Mouse (Mus musculus) embryo, embryonic 9.5 days (tissue): Measurements from ENCODE around the gene Fam208a.
A peak's percentile ranks its signal among the peaks of the same experiment; 100 is the strongest.

ENCODE experiments used
- DNase-seq: peaks from one replicate; pipeline ENCODE4 v3.0.0-alpha.2; 2017; ENCODE audit errors: extremely low spot score

The Fam208a gene

DNA sequence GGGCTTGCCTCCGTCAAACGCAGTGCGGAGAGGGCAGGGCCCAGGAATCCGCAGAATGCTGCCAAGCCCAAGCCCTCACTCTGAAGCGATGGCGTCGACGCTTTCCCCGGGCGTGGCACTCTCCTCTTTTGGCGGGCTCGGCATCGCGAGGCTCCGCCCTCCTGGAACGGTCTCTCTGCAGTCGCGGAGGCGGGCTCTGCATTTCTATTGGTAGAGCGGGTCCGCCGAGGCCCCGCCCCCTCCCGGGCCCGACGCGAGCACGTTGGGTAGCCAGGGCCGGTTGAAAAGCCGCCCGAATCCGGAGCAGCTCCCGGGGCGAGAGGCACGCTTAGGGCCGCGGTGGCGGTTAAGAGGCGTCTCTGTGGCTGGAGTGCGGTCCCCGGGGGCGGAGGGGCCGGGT is at the start of gene Fam208a:
TSS of gene Fam208a (plus strand) at position 262 of the 400 bp plus-strand sequence.
- DNase-seq: peak; percentile 91

DNA sequence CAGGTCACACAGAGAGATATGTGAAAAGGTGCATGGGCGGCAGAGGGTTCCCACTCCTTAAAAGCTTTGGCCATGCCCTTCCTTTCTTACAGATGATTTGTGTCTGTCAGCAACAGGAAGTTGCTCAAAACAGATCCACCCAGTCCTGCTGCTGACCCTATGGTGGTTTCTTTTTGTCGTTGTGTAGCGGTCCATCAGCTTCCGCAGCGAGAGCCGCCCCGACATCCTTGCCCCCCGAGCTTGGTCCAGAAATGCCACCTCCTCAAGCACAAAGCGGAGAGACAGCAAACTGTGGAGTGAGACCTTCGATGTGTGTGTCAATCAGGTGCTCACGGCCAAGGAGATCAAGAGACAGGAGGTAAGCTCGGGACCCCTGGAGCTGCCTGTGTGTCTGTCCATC is 49.2 kb upstream of the Fam208a start:
- DNase-seq: no peak

DNA sequence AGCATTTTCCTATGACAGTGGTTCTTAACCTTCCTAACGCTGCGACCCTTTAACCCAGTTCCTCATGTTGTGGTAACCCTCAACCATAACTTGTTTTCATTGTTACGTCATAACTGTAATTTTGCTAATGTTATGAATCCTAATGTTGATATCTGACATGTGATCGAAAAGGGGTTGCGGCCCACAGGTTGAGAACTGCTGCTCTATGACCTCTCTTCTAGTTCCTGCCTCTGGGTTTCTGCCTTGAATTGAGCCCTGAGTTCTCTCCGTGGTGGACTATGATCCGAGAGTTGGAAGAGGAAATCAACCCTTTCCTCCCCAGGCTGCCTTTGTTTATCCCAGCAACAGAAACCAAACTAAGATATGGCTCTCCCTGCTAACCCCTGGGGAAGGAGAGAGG is 47.2 kb upstream of the Fam208a start:
- no peak for DNase-seq

DNA sequence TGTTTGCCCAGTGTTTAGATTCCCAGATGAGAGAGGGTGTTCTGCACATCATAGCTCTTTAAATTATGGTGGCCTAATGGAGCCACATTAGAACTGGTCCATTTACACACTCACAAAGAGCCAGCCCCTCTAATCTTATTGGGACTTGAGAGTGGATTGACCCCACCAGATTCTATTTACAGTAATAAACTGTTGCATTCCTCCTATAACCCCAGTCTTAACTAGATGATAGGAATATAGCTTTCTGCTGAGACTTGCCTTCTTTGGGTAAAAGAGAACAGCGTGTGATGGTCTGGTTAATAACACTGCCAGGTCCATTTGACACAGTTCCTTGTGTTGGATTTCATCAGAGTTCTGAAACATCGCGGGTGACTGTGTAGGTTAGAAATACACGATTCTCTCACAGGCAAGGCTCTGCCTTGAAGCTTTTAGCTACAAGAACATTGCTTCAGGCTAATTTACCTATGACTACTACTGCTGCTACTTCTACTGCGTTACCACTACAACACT is 45.3 kb upstream of the Fam208a start:
- no peak for DNase-seq

DNA sequence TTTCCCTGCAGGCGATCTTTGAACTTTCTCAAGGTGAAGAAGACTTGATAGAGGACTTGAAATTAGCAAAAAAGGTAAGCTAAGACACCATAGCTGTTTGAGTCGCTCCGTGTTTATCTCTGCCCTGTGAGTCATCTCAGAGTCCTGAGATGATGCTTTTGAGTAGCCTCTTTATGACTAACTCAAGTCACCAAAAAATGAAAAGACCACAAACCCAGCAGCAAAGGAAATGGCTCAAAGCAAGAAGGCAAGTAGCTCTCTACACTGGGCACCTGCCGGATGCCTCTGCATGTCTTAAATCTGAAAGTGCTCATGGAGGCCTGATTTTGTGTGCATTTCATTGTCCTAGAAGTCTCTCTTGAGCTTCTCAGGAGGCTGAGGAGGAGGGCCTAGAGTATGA is 44.5 kb upstream of the Fam208a start:
- DNase-seq: no peak

DNA sequence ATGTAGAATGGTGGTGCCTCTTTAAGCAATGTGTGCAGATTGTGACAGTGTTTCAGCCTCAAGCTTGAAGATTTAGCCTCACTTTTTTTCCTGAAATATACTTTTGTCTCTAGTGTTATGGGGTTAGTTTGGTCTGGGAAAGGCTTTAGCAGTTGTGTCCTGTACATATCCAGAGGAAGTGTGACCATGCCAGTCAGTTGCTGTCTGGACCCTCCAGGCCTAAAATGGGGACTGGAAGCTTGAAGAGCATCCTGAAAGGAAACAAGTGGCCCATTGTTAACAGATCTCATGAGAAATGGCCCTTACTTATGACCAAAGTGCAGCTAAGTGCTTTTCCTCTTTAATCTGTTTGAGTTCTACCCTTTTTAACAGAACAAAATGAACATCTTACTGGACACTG is 40.0 kb upstream of the Fam208a start:
- no peak for DNase-seq

DNA sequence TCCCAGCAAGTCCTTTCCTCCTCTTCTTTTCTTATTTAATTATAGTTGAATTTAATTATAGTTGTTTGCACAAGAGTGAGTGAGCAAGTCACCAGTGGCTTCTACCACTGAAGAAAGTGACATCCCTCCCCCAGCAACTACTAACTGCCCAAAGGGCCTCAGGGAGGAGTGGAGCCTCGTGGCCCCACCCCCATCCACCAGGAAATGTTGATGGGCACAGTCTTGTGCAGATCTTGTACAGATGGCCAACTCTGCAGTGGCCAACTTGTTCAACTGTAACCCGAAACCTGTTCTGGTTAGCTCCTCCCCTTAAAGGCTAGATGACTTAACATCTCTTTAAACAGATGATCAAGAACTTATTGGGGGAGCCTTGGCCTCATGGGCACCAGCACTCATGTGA is 38.9 kb upstream of the Fam208a start:
- DNase-seq: no peak

DNA sequence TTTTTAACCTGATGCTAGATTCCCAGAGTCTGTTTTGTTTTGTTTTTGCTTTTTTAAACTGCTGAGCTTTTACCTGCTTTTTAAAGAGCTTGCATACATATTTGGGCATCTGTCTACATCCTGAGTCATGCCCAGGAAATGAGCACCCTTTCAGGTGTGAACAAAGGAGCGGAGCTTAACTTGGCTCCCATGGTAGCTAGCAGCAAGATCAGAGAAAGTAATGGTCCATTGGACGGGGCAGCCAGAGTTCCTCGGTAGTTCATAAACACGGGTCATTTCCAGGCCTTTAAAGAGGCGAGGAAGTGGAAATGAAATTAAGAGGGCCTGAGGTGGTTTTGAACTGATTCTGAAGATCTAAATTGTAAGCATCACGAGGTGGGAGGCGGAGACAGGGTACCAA is 38.0 kb upstream of the Fam208a start:
- DNase-seq: no peak

DNA sequence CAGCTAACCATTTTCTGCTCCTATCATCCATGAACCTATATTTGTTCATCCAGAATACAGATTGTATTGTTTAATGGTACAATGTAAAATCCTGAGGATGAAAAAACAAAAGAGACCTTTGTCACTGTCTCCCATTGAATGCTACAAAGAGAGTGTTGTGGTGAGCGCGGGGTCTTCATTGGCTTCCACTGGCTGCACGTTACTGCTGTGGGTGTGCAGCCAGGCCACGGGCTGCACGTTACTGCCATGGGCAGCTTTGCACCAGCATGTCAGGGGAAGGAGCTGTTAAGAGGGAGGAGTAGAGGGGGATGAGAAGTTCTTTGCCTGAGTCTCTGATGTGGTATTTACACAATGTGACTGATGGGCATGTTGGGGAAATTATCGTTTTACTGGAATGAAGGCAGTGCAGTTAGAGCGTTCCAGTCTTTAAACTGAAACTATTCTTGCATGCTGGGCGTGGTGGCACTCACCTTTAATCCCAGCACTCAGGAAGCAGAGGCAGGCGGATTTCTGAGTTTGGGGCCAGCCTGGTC is 36.8 kb upstream of the Fam208a start:
- no peak for DNase-seq

DNA sequence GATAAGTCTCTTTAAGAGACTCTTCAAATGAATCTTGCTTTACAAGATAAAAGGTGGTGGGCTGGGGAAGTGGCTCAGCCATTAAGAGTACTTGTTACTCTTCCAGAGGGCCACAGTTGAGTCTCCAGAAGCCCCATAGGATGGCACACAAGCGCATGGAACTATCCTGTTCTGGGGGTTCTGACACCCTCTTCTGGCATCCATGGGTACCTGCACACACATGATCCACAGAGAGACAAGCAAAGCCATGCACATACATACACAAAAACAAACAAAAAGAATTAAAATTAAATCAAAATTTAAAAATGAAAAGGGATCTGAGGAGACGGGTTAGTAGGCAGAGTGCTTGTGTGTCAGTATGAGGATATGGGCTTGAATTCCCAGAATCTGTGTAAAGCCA is 36.0 kb upstream of the Fam208a start:
- DNase-seq: no peak

DNA sequence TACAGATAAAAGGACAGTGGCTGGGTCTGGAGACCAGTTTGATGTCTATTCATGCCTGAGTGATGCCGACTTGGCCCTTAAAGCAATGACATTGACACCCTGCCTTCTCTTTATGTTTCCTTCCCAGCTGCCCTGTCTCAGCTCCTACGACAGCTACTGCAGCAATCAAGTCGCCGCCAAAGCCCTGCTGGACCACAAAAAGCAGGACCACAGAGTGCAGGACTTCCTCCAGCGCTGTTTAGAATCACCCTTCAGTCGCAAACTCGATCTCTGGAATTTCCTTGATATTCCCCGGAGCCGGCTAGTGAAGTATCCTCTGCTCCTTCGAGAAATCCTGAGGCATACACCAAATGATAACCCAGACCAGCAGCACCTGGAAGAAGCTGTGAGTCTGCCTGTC is 34.8 kb upstream of the Fam208a start:
- no peak for DNase-seq

DNA sequence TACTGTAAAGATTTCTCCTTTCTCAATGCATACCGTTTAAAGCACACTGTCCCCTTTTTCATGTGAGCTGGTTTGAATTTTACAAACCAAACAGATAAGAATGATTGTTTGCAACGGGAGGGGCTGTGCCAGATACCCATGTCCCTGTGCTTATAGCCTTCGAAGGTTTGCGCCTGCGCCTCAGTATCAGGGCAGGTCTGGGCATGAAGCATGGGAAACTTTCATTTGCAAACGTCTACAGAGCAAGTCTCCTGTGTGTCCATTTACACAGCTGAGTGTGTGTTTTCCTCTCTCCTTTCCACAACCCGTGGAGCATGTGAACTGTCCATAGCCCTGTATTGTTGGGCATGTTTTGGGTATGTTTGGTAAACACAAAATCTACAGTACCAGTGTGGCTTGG is 32.2 kb upstream of the Fam208a start:
- DNase-seq: no peak

DNA sequence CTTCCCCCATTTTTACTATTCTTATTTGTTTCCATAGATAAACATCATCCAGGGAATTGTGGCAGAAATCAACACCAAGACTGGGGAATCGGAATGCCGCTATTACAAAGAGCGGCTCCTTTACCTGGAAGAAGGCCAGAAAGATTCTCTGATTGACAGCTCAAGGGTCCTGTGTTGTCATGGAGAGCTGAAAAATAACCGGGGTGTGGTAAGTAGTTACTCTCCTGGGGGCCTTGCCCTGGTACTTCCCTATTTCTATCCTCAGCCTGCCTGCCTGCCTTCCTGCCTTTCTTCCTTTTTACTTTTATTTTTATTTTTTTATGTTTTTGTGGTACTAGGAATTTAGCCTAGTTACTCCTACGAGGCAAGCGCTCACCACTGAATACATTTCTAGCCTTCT is 31.1 kb upstream of the Fam208a start:
- DNase-seq: no peak

DNA sequence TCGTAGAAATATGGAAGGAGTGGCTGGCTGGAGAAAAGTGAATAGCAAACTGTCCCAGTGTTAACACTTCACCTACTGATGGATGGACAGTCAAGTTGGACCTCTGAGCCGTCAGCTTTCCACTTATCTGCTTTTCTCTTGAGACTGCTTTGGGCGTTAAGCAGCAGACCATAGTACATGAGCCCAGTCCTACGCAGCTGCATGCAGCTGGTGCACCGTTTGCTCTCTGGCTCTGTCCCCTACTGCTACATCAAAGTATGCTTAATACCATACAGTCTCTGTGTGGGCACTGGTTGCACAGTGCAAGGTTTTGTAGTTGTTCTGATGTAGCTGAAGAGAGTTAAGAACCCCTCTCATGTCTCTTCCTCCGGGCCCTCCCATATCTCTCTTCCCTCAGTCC is 28.1 kb upstream of the Fam208a start:
- no peak for DNase-seq

DNA sequence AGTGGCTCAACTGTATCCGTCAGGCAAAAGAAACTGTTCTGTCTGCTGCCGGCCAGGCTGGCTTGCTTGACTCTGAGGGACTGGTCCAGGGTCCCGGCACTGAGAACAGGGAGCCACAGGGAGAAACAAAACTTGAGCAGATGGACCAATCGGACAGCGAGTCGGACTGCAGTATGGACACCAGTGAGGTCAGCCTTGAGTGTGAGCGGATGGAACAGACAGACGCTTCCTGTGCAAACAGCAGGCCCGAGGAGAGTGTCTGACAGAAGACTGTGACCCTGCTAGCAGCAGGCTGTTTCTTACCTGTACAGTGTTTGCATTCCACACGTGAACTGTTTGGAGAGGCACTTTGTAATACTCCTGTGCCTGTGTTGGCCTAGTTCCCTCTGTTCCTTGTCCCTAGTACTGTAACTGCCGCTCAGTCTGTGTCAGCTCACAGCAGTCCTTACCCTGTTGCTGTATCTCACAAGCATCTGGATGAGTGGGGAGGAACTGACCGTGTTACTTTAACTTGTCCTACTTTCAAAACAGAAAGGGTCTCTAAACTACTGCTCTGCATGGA is 26.8 kb upstream of the Fam208a start:
- no peak for DNase-seq

DNA sequence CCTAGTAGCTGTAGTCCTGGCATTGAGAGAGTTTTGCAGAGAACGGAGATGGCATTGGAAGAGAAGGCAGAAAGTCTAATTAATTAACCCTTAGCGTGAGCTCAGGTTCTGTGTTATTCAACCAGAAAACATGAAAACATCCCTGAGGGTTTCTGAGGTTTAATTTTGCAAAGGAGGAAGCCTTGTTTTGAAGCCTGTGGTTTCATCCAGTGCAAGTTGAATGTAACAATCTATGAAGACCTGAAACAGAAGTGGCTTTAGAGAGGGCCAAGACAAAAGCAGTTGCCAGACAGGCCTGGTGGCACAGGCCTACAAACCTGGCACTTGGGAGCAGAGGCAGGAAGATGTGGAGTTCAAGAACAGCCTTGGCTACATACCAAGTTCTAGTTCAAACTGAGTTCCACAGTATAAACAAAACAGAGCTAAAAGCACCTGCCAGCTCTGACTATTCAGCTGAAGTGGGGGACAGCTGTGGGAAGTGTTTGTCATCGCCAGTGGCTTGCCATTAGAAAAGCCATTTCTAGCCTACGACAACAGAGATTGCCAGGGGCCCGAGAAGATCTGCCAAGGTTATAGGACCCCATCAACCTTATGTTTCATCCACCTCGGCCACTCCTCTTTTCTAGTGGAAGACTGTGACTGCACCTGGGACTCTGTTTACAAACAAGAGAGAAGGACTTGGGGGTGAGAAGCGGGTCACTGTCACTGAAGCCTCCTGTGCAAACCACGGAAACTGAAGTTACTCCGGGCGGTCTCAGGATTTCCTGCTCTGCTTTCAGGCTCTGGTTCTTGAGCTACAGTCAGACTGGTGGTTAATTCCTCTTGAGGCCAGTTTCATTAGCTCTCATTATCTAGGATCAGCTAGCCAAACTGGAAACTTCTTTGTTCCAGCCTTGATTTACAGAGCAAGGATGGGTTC is 26.0 kb upstream of the Fam208a start:
- no peak for DNase-seq

DNA sequence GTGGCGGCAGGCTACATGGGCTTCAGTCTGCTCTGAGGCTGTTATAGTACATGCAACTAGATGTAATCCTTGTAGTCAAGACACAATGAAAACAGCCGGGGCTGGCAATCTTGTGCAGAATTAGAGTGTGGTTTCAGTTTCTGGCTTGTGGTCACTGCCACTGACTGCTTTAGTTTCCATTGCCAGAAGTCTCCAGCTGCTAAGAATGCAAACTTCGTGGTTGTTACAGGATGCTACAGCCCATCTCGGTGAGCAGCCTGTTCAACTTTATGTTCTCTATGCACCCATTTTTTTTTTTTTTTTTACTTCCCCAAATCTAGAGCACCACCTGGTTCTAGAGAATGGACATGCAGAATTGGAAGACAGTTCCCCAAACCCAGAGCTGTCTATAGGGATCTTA is 23.2 kb upstream of the Fam208a start:
- DNase-seq: no peak

DNA sequence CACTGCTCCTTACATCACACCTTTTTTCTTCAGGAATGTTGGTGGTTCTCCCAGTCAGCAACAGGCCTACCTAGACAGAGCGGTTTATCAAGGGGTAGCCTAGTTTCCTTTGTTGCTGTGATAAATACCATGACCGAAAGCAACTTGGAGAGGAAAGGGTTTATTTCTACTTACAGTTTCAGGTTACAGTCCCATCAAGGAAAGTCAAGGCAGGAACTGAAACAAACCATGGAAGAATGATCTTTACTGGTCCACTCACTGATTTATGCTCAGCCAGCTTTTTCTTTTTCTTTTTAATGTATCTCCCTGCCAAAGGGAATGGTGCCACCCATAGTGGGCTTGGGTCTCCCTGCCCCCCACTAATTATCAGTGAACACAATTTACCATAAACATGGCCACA is 22.7 kb upstream of the Fam208a start:
- no peak for DNase-seq

DNA sequence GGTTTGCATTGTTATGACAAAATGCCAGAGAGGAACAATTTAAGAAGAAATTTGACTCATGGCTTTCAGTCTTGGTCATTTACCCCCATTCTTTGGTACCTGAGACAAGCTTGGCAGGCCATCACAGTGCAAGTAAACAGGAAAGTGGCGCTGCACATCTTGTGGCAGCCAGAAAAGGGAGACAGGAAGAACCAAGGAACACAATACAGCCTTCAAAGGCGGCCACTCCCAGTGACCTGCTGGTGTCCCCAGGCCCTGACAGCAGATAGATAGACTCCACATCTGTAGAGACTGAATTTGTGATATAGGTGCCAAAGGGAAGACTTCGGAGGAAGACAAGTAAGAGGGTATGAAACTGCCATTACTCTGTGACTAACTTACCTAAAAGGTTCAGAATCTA is 20.4 kb upstream of the Fam208a start:
- no peak for DNase-seq

DNA sequence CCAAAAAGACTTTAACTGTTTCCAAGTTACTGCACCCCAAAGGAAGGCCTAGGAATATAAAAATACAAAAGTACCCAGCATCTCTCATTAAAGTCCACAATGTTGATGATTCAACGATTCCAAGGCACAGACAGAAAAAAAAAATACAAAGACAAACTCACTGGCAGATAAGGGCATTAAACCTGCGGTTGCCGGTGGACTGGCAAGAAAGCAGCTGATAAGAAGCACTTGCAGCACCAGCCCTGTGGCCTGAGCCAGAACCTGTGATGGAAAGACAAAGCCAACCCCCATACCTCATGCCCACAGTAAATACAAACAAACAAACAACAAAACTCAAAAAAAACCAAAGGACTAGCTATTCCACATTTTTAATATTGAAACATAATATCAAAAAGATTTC is 19.0 kb upstream of the Fam208a start:
- DNase-seq: no peak

DNA sequence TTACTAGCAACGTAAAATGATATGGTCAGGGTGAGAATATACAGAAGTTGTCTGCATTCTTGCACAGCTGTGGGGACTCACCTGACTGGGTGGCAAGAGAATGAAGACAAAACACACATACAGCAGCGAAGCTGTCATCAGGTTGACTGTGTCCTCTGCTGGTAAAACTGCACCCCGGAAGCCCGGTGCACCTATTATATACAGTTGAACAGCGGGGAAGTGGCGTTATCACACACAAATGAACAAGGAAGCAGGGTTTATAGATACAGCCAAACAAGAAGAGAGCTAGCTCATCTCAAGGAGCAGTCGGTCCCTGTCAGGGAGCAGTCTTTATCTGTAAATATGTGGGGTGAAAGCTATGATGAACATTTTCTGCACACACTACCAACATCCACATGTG is 17.1 kb upstream of the Fam208a start:
- DNase-seq: no peak

DNA sequence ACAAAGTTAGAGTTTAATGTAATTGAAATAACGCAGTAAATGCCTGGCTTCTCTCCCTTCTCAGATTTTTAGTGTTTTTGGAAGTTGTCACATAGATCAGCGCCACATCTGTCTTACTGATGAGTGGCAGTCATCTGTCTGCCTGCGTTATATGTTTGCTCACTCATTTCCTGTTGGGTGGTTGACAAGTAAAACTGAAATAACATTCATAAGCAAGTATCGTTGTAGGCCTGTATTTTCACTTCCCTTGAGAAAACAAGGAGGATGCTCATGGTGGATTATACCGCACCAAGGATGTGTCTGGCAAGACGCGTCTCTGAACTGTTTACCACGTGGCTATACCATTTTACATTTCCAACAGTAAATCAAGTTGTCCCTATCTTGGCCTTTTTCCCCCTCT is 15.9 kb upstream of the Fam208a start:
- no peak for DNase-seq

DNA sequence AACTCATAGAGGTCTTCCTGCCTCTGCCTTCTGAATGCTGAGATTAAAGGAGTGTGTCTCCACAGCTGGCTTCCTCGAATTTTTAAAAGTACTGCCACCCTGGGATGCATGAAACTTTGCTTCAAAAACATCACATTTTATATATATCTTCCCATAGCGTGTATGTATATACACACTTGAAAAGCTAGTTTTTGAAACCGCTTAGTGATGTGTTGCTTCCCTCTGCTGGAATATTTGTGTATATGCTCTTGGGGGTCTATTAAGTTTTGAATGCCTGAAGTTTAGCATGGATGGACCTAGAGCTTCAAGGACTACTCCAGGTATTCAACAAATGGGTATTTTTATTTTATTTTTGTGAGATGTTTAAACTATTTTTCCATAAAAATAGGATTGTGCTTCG is 14.7 kb upstream of the Fam208a start:
- peak; percentile 25 for DNase-seq
